Mouse (Mus musculus): ENCODE results near the gene Zfp711.

The Zfp711 gene

GRCm38 (mm10) chrX:112600511-112601305 is at the start of gene Zfp711:
Gene Zfp711 (plus strand): TSS chrX:112600526.
- DNase-seq (ENCODE audit: low spot score): no peak

GRCm38 (mm10) chrX:112567716-112568115 is 32.6 kb upstream of the Zfp711 start:
- DNase-seq (ENCODE audit: low spot score): no peak

GRCm38 (mm10) chrX:112601306-112602120 is 1.2 kb downstream of the Zfp711 start:
- DNase-seq (ENCODE audit: low spot score): no peak

GRCm38 (mm10) chrX:112675525-112675924 is 75.2 kb downstream of the Zfp711 start:
- no peak for DNase-seq (ENCODE audit: low spot score)

- DNase-seq (ENCODE audit: low spot score): no peak
Observed at GRCm38 (mm10) chrX:112680605-112681004, 80.3 kb downstream of the Zfp711 start.

Data from spleen, adult 12 weeks (tissue).